Mouse (Mus musculus) forebrain, embryonic 10.5 days (tissue): Measurements from ENCODE around the gene Eif3k. TPM values are rescaled to one million over a fixed set of nuclear protein-coding genes. Genes with fewer than 3 reads are reported as not detected.

Source experiments
- DNase-seq: peaks from one replicate; pipeline ENCODE4 v3.0.0-alpha.2; 2017; ENCODE audit warnings: low spot score; ENCODE audit errors: extremely low spot score
- H3K27ac ChIP-seq: fragments of 300-500 bp; sonication (generic); 2 replicates; pipeline ENCODE4 v1.5.1; 2016; ENCODE audit warnings: mild to moderate bottlenecking
- H3K27me3 ChIP-seq: fragments of 300-500 bp; sonication (generic); 2 replicates; pipeline ENCODE4 v1.6.1; 2016; ENCODE audit warnings: mild to moderate bottlenecking; ENCODE audit not compliant: poor library complexity, severe bottlenecking
- H3K36me3 ChIP-seq: fragments of 300-500 bp; sonication (generic); replicated peaks from 2 replicates; pipeline ENCODE4 v1.6.1; 2016; ENCODE audit warnings: mild to moderate bottlenecking, moderate library complexity
- H3K4me1 ChIP-seq: fragments of 300-500 bp; sonication (generic); 2 replicates; pipeline ENCODE4 v1.6.1; 2016
- H3K4me3 ChIP-seq: fragments of 300-500 bp; sonication (generic); 2 replicates; pipeline ENCODE4 v1.5.1; 2016; ENCODE audit warnings: mild to moderate bottlenecking, moderate library complexity
- H3K9me3 ChIP-seq: fragments of 300-500 bp; sonication (generic); 2 replicates; pipeline ENCODE4 v1.6.1; 2016; ENCODE audit warnings: mild to moderate bottlenecking, moderate library complexity
- WGBS: fragments of 180-500 bp; shearing (Covaris S2); methylation state at CpG from one replicate; pipeline ENCODE4 v1.1.7; 2016; 5-methylcytosine and 5-hydroxymethylcytosine counted together
- polyA plus RNA-seq: library from polyadenylated mRNA; unstranded; fragments of >200 nt; fragmentation: Nextera tagmentation; extraction: Ambion mirVana; gene quantifications from 2 replicates; pipeline ENCODE4 v1.2.1, GENCODE M21; 2016

Gene Eif3k
- polyA plus RNA-seq = 415 and 425 TPM in 2 replicates

GRCm38 (mm10) chr7:28981651-28982273 is at the start of gene Eif3k, which contains the start of gene Map4k1:
Eif3k (minus strand) TSS chr7:28981864.
Map4k1 (plus strand) TSS chr7:28982050.
- WGBS = under 1% methylated on average over 36 of the region's 36 CpGs
- Histone ChIP-seq H3K27ac (peak within 1 kb of the TSS; percentile 92), H3K4me3 (peak within 1 kb of the TSS; percentile 89), H3K9me3 (no peaks in the 10 kb centered on the region), H3K27me3 (no peaks in the 10 kb centered on the region), H3K36me3 (peaks cover 34% of the 10 kb centered on the region), H3K4me1 (peaks cover 28% of the 10 kb centered on the region)
- DNase-seq = peak; percentile 96

- peaks cover under 1% of the 10 kb centered on the region; the same call in 1 of the 2 replicates for H3K9me3 ChIP-seq
- H3K36me3 ChIP-seq = no peaks in the 10 kb centered on the region
- no peak overlapping the region for H3K27ac ChIP-seq
- no peak overlapping the region for H3K4me3 ChIP-seq
- peaks cover 4% of the 10 kb centered on the region; the same call in 1 of the 2 replicates for H3K4me1 ChIP-seq
- no peaks in the 10 kb centered on the region for H3K27me3 ChIP-seq
- 92% methylated on average over 14 of the region's 14 CpGs for WGBS
- DNase-seq = no peak
These were observed 48.3 kb upstream of the Eif3k start for GRCm38 (mm10) chr7:29029690-29030656.

- H3K27me3 ChIP-seq = no peaks in the 10 kb centered on the region
- no peak overlapping the region for H3K27ac ChIP-seq
- WGBS = 92% methylated on average over 6 of the region's 6 CpGs
These were observed 47.1 kb upstream of the Eif3k start for GRCm38 (mm10) chr7:29028761-29029160.

GRCm38 (mm10) chr7:29026811-29027210 is 45.1 kb upstream of the Eif3k start:
- H3K27ac ChIP-seq = no peak overlapping the region
- no peak for DNase-seq
- 62% methylated on average over 4 of the region's 4 CpGs for WGBS

More at GRCm38 (mm10) chr7:29028761-29029160, 47.1 kb upstream of the Eif3k start:
- Histone ChIP-seq H3K4me1 (peaks cover 4% of the 10 kb centered on the region; the same call in 1 of the 2 replicates), H3K36me3 (no peaks in the 10 kb centered on the region), H3K4me3 (no peak overlapping the region), H3K9me3 (no peaks in the 10 kb centered on the region; the same call in 1 of the 2 replicates)
- no peak for DNase-seq

GRCm38 (mm10) chr7:29026195-29026594 is 44.5 kb upstream of the Eif3k start:
- no peak overlapping the region for H3K27ac ChIP-seq
- peaks cover 11% of the 10 kb centered on the region for H3K27me3 ChIP-seq
- H3K4me1 ChIP-seq = peaks cover 4% of the 10 kb centered on the region; the same call in 1 of the 2 replicates
- no peaks in the 10 kb centered on the region for H3K9me3 ChIP-seq
- no peak for DNase-seq
- H3K4me3 ChIP-seq = no peak overlapping the region
- H3K36me3 ChIP-seq = no peaks in the 10 kb centered on the region
- 88% methylated on average over 5 of the region's 5 CpGs for WGBS

More at GRCm38 (mm10) chr7:29026811-29027210, 45.1 kb upstream of the Eif3k start:
- H3K4me3 ChIP-seq = no peak overlapping the region
- H3K27me3 ChIP-seq = 0 out of 2 replicates have a peak, but pooled peaks cover 8% of the 10 kb centered on the region
- H3K4me1 ChIP-seq = peaks cover 4% of the 10 kb centered on the region; the same call in 1 of the 2 replicates
- no peaks in the 10 kb centered on the region for H3K9me3 ChIP-seq
- no peaks in the 10 kb centered on the region for H3K36me3 ChIP-seq

- Histone ChIP-seq H3K9me3 (no peaks in the 10 kb centered on the region), H3K27ac (no peak overlapping the region), H3K27me3 (peaks cover 18% of the 10 kb centered on the region), H3K4me3 (no peak overlapping the region), H3K36me3 (no peaks in the 10 kb centered on the region), H3K4me1 (peaks cover 4% of the 10 kb centered on the region; the same call in 1 of the 2 replicates)
- no peak for DNase-seq
- WGBS = 88% methylated on average over 7 of the region's 7 CpGs
These were observed 43.9 kb upstream of the Eif3k start for GRCm38 (mm10) chr7:29025566-29025965.

- 89% methylated on average over 8 of the region's 8 CpGs for WGBS
- Histone ChIP-seq H3K27ac (no peak overlapping the region), H3K27me3 (peaks cover 38% of the 10 kb centered on the region), H3K4me3 (no peak overlapping the region), H3K4me1 (peaks cover 14% of the 10 kb centered on the region), H3K9me3 (no peaks in the 10 kb centered on the region), H3K36me3 (no peaks in the 10 kb centered on the region)
- no peak for DNase-seq
These were observed 41.9 kb upstream of the Eif3k start for GRCm38 (mm10) chr7:29023514-29023913.

GRCm38 (mm10) chr7:29022479-29022878 is 40.8 kb upstream of the Eif3k start:
- 92% methylated on average over 8 of the region's 8 CpGs for WGBS
- no peak overlapping the region for H3K27ac ChIP-seq
- H3K36me3 ChIP-seq = no peaks in the 10 kb centered on the region
- no peak overlapping the region for H3K4me3 ChIP-seq
- peaks cover 14% of the 10 kb centered on the region for H3K4me1 ChIP-seq
- no peak for DNase-seq
- H3K9me3 ChIP-seq = no peaks in the 10 kb centered on the region
- peaks cover 49% of the 10 kb centered on the region for H3K27me3 ChIP-seq

- Histone ChIP-seq H3K4me1 (peaks cover 10% of the 10 kb centered on the region), H3K36me3 (no peaks in the 10 kb centered on the region), H3K4me3 (peak overlapping the region; percentile 54), H3K27me3 (peaks cover 63% of the 10 kb centered on the region), H3K27ac (0 out of 2 replicates have a peak overlapping the region, but pooled peaks have one; percentile 20), H3K9me3 (peaks cover 6% of the 10 kb centered on the region)
- DNase-seq = no peak
- 5% methylated on average over 88 of the region's 88 CpGs for WGBS
These were observed 38.0 kb upstream of the Eif3k start for GRCm38 (mm10) chr7:29019447-29020220.

- Histone ChIP-seq H3K27ac (no peak overlapping the region), H3K9me3 (peaks cover 7% of the 10 kb centered on the region), H3K27me3 (peaks cover 58% of the 10 kb centered on the region), H3K36me3 (no peaks in the 10 kb centered on the region), H3K4me3 (no peak overlapping the region), H3K4me1 (peaks cover 10% of the 10 kb centered on the region)
- WGBS = 88% methylated on average over 7 of the region's 7 CpGs
- no peak for DNase-seq
These were observed 35.6 kb upstream of the Eif3k start for GRCm38 (mm10) chr7:29017222-29017621.

- DNase-seq = no peak
- Histone ChIP-seq H3K36me3 (no peaks in the 10 kb centered on the region), H3K4me1 (peaks cover 10% of the 10 kb centered on the region), H3K27me3 (peaks cover 54% of the 10 kb centered on the region), H3K27ac (no peak overlapping the region), H3K4me3 (no peak overlapping the region), H3K9me3 (peaks cover 7% of the 10 kb centered on the region)
- WGBS = 88% methylated on average over 7 of the region's 7 CpGs
These were observed 34.8 kb upstream of the Eif3k start for GRCm38 (mm10) chr7:29016440-29016839.

GRCm38 (mm10) chr7:29014984-29015383 is 33.3 kb upstream of the Eif3k start:
- H3K4me1 ChIP-seq = peaks cover 9% of the 10 kb centered on the region
- no peak overlapping the region for H3K27ac ChIP-seq
- H3K4me3 ChIP-seq = no peak overlapping the region
- peaks cover 39% of the 10 kb centered on the region for H3K27me3 ChIP-seq
- no peaks in the 10 kb centered on the region for H3K36me3 ChIP-seq
- no peak for DNase-seq
- H3K9me3 ChIP-seq = peaks cover 7% of the 10 kb centered on the region
- 95% methylated on average over 1 of the region's 1 CpGs for WGBS
